Mouse (Mus musculus) hindbrain, embryonic 11.5 days (tissue): Measurements from ENCODE around the gene Lap3. TPM values are rescaled to one million over a fixed set of nuclear protein-coding genes. Genes with fewer than 3 reads are reported as not detected.
A peak's percentile ranks its signal among the peaks of the same experiment; 100 is the strongest.

ENCODE experiments used
- ATAC-seq: fragments of 200-750 bp; cut with Nextera tagmentation; 2 replicates; pipeline ENCODE4 v1.8.0; 2017; ENCODE audit warnings: mild to moderate bottlenecking, moderate TSS enrichment, moderate library complexity; ENCODE audit not compliant: low FRiP score
- DNase-seq: peaks from one replicate; pipeline ENCODE4 v3.0.0-alpha.2; 2015; ENCODE audit warnings: low spot score
- H3K27ac ChIP-seq: fragments of 300-500 bp; sonication (generic); 2 replicates; pipeline ENCODE4 v1.5.1; 2014; ENCODE audit warnings: mild to moderate bottlenecking, low read depth, low read length
- H3K27me3 ChIP-seq: fragments of 300-500 bp; sonication (generic); 2 replicates; pipeline ENCODE4 v1.6.1; 2014; ENCODE audit warnings: mild to moderate bottlenecking, low read length, moderate library complexity, mixed read lengths; ENCODE audit not compliant: control insufficient read depth, insufficient read depth
- H3K36me3 ChIP-seq: fragments of 300-500 bp; sonication (generic); 2 replicates; pipeline ENCODE4 v1.6.1; 2014; ENCODE audit warnings: mild to moderate bottlenecking, low read length, moderate library complexity, mixed read lengths; ENCODE audit not compliant: control insufficient read depth, insufficient read depth
- H3K4me1 ChIP-seq: fragments of 300-500 bp; sonication (generic); replicated peaks from 2 replicates; pipeline ENCODE4 v1.6.1; 2014; ENCODE audit warnings: low read length, mixed read lengths; ENCODE audit not compliant: control insufficient read depth, insufficient read depth
- H3K4me2 ChIP-seq: fragments of 300-500 bp; sonication (generic); replicated peaks from 2 replicates; pipeline ENCODE4 v1.6.1; 2014; ENCODE audit warnings: mild to moderate bottlenecking, low read depth, low read length
- H3K4me3 ChIP-seq: fragments of 300-500 bp; sonication (generic); 2 replicates; pipeline ENCODE4 v1.5.1; 2014; ENCODE audit warnings: low read depth, low read length
- H3K9ac ChIP-seq: fragments of 300-500 bp; sonication (generic); 2 replicates; pipeline ENCODE4 v1.6.1; 2014; ENCODE audit warnings: low read depth, low read length
- H3K9me3 ChIP-seq: fragments of 300-500 bp; sonication (generic); 2 replicates; pipeline ENCODE4 v1.6.1; 2016; ENCODE audit warnings: low read length; ENCODE audit not compliant: control insufficient read depth
- WGBS: fragments of 180-500 bp; shearing (Covaris S2); extraction: QIAGEN DNeasy Blood & Tissue Kit; methylation state at CpG from one replicate; pipeline ENCODE4 v1.1.7; 2014; 5-methylcytosine and 5-hydroxymethylcytosine counted together
- polyA plus RNA-seq: library from polyadenylated mRNA; unstranded; fragments of >200 nt; fragmentation: Nextera tagmentation; extraction: Ambion mirVana; gene quantifications from 2 replicates; pipeline ENCODE4 v1.2.1, GENCODE M21; 2014

Lap3 gene
- polyA plus RNA-seq, 1 experiment from 2014 or later = 75.7 TPM

GRCm38 (mm10) chr5:45473521-45473920 is 19.7 kb upstream of the Lap3 start:
- Histone ChIP-seq H3K27me3 (no peaks in the 10 kb centered on the region), H3K9ac (no peak overlapping the region), H3K4me2 (no peak overlapping the region), H3K9me3 (no peaks in the 10 kb centered on the region), H3K4me3 (no peak overlapping the region), H3K27ac (no peak overlapping the region), H3K4me1 (no peaks in the 10 kb centered on the region), H3K36me3 (no peaks in the 10 kb centered on the region)
- DNase-seq = no peak
- ATAC-seq = no peak
- WGBS = 81% methylated on average over 1 of the region's 1 CpGs

GRCm38 (mm10) chr5:45474215-45474614 is 19.0 kb upstream of the Lap3 start:
- 38% methylated on average over 6 of the region's 6 CpGs for WGBS
- DNase-seq (peak; percentile 79), ATAC-seq (peak; percentile 53; the same call in 1 of the 2 replicates)
- H3K9me3 ChIP-seq = no peaks in the 10 kb centered on the region
- H3K4me2 ChIP-seq = no peak overlapping the region
- H3K27ac ChIP-seq = no peak overlapping the region
- no peaks in the 10 kb centered on the region for H3K4me1 ChIP-seq
- H3K27me3 ChIP-seq = no peaks in the 10 kb centered on the region
- H3K4me3 ChIP-seq = no peak overlapping the region
- H3K9ac ChIP-seq = no peak overlapping the region
- H3K36me3 ChIP-seq = no peaks in the 10 kb centered on the region

DNA sequence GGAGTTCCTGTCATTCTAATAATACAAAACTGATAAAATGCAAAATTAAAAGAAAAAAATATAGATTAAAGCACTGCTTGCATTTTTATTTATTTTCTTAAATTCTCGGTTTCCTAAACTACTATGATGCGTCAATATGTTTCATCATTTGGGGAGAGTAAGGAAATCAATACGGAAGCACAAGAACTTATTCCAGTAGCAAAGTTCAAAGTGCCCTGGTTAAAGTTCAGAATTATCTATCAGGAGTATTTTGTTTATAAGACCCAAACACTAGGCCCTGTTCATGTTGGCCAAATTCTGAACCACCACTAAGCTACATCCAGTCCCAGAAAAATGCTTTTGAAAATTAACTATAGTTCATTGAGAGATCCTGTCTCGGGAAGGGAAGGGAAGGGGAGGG is 18.4 kb upstream of the Lap3 start:
- no peak for ATAC-seq
- Histone ChIP-seq H3K4me1 (no peaks in the 10 kb centered on the region), H3K9me3 (no peaks in the 10 kb centered on the region), H3K4me2 (no peak overlapping the region), H3K27ac (no peak overlapping the region), H3K36me3 (no peaks in the 10 kb centered on the region), H3K4me3 (no peak overlapping the region), H3K27me3 (no peaks in the 10 kb centered on the region), H3K9ac (no peak overlapping the region)
- no peak for DNase-seq
- WGBS = 76% methylated on average over 3 of the region's 4 CpGs

GRCm38 (mm10) chr5:45475771-45476170 is 17.4 kb upstream of the Lap3 start:
- no peaks in the 10 kb centered on the region for H3K4me1 ChIP-seq
- no peak overlapping the region for H3K27ac ChIP-seq
- DNase-seq (no peak), ATAC-seq (no peak)
- no peak overlapping the region for H3K9ac ChIP-seq
- H3K9me3 ChIP-seq = no peaks in the 10 kb centered on the region
- no peaks in the 10 kb centered on the region for H3K27me3 ChIP-seq
- H3K36me3 ChIP-seq = no peaks in the 10 kb centered on the region
- H3K4me3 ChIP-seq = no peak overlapping the region
- H3K4me2 ChIP-seq = no peak overlapping the region
- WGBS = 92% methylated on average over 5 of the region's 5 CpGs

DNA sequence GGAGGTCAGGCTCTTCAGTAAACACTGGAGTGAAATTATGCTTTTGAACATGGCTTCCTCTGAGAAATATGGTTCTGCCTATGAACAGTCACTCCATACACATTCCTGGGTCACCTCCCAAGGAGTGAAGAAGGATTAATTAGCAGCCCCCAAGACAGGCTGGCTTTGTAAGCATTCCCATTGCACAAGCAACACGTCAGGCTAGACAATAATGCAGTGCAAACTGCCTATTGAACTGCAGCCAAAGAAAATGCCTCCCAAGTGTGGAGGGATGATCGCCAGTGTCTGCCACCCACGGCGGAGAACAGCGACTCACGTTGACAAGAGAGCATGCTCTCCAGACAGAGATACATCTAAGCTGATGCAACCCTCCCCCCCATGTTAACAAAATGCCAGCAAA is 16.9 kb upstream of the Lap3 start:
- no peak for ATAC-seq
- WGBS = 38% methylated on average over 6 of the region's 6 CpGs

GRCm38 (mm10) chr5:45477601-45478000 is 15.6 kb upstream of the Lap3 start:
- WGBS = 83% methylated on average over 7 of the region's 7 CpGs
- H3K4me1 ChIP-seq = no peaks in the 10 kb centered on the region
- H3K9me3 ChIP-seq = no peaks in the 10 kb centered on the region
- DNase-seq (no peak), ATAC-seq (no peak)
- no peak overlapping the region for H3K27ac ChIP-seq
- no peak overlapping the region for H3K4me2 ChIP-seq
- no peak overlapping the region for H3K4me3 ChIP-seq
- H3K36me3 ChIP-seq = no peaks in the 10 kb centered on the region
- no peaks in the 10 kb centered on the region for H3K27me3 ChIP-seq
- no peak overlapping the region for H3K9ac ChIP-seq

More for the DNA sequence above, 16.9 kb upstream of the Lap3 start:
- Histone ChIP-seq H3K4me3 (no peak overlapping the region), H3K27me3 (no peaks in the 10 kb centered on the region), H3K9me3 (no peaks in the 10 kb centered on the region), H3K9ac (no peak overlapping the region), H3K4me1 (no peaks in the 10 kb centered on the region), H3K4me2 (no peak overlapping the region), H3K27ac (no peak overlapping the region), H3K36me3 (no peaks in the 10 kb centered on the region)
- no peak for DNase-seq

DNA sequence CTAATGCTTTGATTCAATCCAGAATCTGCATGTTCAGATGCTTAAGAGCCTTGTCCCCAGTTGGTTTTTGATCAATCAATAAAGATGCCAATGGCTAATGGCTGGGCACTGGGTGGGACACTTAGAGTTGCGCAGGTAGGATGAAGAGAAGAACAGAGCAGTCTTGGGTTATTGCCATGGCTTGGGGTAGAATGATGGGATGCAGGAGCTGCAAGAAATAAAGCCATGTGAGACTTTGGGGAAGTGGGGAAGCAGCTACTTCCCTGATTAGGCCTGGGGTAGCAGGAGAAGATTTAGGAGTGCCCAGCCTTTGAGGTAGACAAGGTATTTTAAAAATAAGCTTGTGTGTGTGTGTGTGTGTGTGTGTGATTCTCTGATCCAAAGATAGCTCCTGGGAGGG is 13.1 kb upstream of the Lap3 start:
- DNase-seq = no peak
- Histone ChIP-seq H3K4me2 (no peak overlapping the region), H3K9ac (no peak overlapping the region), H3K27ac (no peak overlapping the region), H3K4me3 (no peak overlapping the region), H3K36me3 (no peaks in the 10 kb centered on the region), H3K4me1 (no peaks in the 10 kb centered on the region), H3K9me3 (no peaks in the 10 kb centered on the region), H3K27me3 (no peaks in the 10 kb centered on the region)
- WGBS = 90% methylated on average over 1 of the region's 1 CpGs
- ATAC-seq = no peak

DNA sequence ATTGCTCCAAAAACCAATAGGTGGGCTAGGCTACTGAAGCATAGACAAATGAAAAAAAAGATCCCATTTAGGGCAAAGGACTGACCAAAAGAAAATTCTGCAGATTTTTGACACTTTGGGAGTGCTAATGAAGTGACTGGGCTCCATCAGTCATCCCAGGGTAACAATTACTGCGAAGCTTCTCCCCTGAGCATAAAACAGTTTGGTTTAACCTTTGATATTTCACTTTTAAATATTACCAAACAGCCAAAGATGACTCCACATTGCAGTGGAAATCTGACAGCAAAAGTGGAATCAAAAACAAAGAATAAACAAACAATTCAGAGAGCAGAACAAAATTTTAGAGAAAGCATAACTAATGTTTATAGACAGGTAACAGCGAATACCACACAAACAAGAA is 12.0 kb upstream of the Lap3 start:
- Histone ChIP-seq H3K9me3 (no peaks in the 10 kb centered on the region), H3K27me3 (no peaks in the 10 kb centered on the region), H3K4me2 (no peak overlapping the region), H3K4me3 (no peak overlapping the region), H3K27ac (no peak overlapping the region), H3K36me3 (no peaks in the 10 kb centered on the region), H3K4me1 (no peaks in the 10 kb centered on the region), H3K9ac (no peak overlapping the region)
- ATAC-seq = no peak
- DNase-seq = no peak
- WGBS = 83% methylated on average over 2 of the region's 2 CpGs

- Histone ChIP-seq H3K27me3 (no peaks in the 10 kb centered on the region), H3K4me1 (no peaks in the 10 kb centered on the region), H3K9ac (no peak overlapping the region), H3K4me3 (no peak overlapping the region), H3K9me3 (no peaks in the 10 kb centered on the region), H3K4me2 (no peak overlapping the region), H3K27ac (no peak overlapping the region), H3K36me3 (no peaks in the 10 kb centered on the region)
- WGBS = 83% methylated on average over 3 of the region's 3 CpGs
- no peak for DNase-seq
- ATAC-seq = no peak
Observed at GRCm38 (mm10) chr5:45482607-45483006, 10.6 kb upstream of the Lap3 start.
